Mouse (Mus musculus) erythroblast, embryonic 14.5 days (primary cell): Measurements from ENCODE around the gene Dclre1c.
"Not testable (repeated sequence)": the region's sequence is repeated elsewhere in the genome, so short reads cannot be mapped to it uniquely, and the experiment has no call there.

Experiments used
- GATA1 ChIP-seq: IDR thresholded peaks from 2 replicates; pipeline ENCODE4 v1.6.1; 2012; ENCODE audit warnings: low read length, inconsistent platforms, mixed read lengths
- TAL1 ChIP-seq: IDR thresholded peaks from 3 replicates; pipeline ENCODE4 v1.6.1; 2012; ENCODE audit warnings: low read length, inconsistent platforms, mixed read lengths

- not testable (repeated sequence) for TF ChIP-seq TAL1, GATA1
Measured at GRCm38 (mm10) chr2:3397110-3397509, 26.8 kb upstream of the Dclre1c start, which contains the start of gene Olah.
